Mouse (Mus musculus) spleen, adult 2 months (tissue): ENCODE data around the gene Gse1.

ENCODE experiments used
- CTCF ChIP-seq: fragments of 200-500 bp; IDR thresholded peaks from 2 replicates; pipeline ENCODE4 v1.5.1; 2011; ENCODE audit warnings: mild to moderate bottlenecking, inconsistent platforms; ENCODE audit not compliant: insufficient read depth, insufficient read length, insufficient replicate concordance; ENCODE audit errors: extremely low read depth
- POLR2A ChIP-seq: fragments of 200-500 bp; IDR thresholded peaks from 2 replicates; pipeline ENCODE4 v1.6.1; 2011; ENCODE audit warnings: low read depth, low read length, inconsistent platforms

GRCm38 (mm10) chr8:120342847-120343548 lies 114.7 kb downstream of the Gse1 start:
- TF ChIP-seq POLR2A: no peak
- TF ChIP-seq CTCF: no peak
